Mouse (Mus musculus) intestine, embryonic 15.5 days (tissue): ENCODE data around the gene Lrrc46. TPM values are rescaled to one million over a fixed set of nuclear protein-coding genes. Genes with fewer than 3 reads are reported as not detected.

ENCODE experiments used
- ATAC-seq: fragments of 200-750 bp; cut with Nextera tagmentation; 2 replicates; pipeline ENCODE4 v1.8.0; 2017; ENCODE audit warnings: moderate TSS enrichment, moderate library complexity
- H3K27ac ChIP-seq: fragments of 300-500 bp; sonication (generic); 2 replicates; pipeline ENCODE4 v1.5.1; 2015; ENCODE audit warnings: mild to moderate bottlenecking, inconsistent platforms
- H3K27me3 ChIP-seq: fragments of 300-500 bp; sonication (generic); replicated peaks from 2 replicates; pipeline ENCODE4 v1.6.1; 2015; ENCODE audit warnings: inconsistent platforms
- H3K36me3 ChIP-seq: fragments of 300-500 bp; sonication (generic); 2 replicates; pipeline ENCODE4 v1.6.1; 2015; ENCODE audit warnings: inconsistent platforms
- H3K4me1 ChIP-seq: fragments of 300-500 bp; sonication (generic); replicated peaks from 2 replicates; pipeline ENCODE4 v1.6.1; 2015; ENCODE audit warnings: inconsistent platforms
- H3K4me2 ChIP-seq: fragments of 300-500 bp; sonication (generic); replicated peaks from 2 replicates; pipeline ENCODE4 v1.6.1; 2015; ENCODE audit warnings: mild to moderate bottlenecking, inconsistent platforms
- H3K4me3 ChIP-seq: fragments of 300-500 bp; sonication (generic); replicated peaks from 2 replicates; pipeline ENCODE4 v1.5.1; 2015; ENCODE audit warnings: inconsistent platforms
- H3K9ac ChIP-seq: fragments of 300-500 bp; sonication (generic); 2 replicates; pipeline ENCODE4 v1.6.1; 2015; ENCODE audit warnings: inconsistent platforms
- H3K9me3 ChIP-seq: fragments of 300-500 bp; sonication (generic); 2 replicates; pipeline ENCODE4 v1.6.1; 2016; ENCODE audit warnings: inconsistent platforms
- WGBS: fragments of 180-500 bp; shearing (Covaris S2); methylation state at CpG from one replicate; pipeline ENCODE4 v1.1.7; 2015; 5-methylcytosine and 5-hydroxymethylcytosine counted together
- polyA plus RNA-seq: library from polyadenylated mRNA; unstranded; fragments of >200 nt; fragmentation: Nextera tagmentation; extraction: Ambion mirVana; gene quantifications from 2 replicates; pipeline ENCODE4 v1.2.1, GENCODE M21; 2015

Lrrc46 gene
- polyA plus RNA-seq, 1 experiment from 2014 or later = 0.45 TPM

DNA sequence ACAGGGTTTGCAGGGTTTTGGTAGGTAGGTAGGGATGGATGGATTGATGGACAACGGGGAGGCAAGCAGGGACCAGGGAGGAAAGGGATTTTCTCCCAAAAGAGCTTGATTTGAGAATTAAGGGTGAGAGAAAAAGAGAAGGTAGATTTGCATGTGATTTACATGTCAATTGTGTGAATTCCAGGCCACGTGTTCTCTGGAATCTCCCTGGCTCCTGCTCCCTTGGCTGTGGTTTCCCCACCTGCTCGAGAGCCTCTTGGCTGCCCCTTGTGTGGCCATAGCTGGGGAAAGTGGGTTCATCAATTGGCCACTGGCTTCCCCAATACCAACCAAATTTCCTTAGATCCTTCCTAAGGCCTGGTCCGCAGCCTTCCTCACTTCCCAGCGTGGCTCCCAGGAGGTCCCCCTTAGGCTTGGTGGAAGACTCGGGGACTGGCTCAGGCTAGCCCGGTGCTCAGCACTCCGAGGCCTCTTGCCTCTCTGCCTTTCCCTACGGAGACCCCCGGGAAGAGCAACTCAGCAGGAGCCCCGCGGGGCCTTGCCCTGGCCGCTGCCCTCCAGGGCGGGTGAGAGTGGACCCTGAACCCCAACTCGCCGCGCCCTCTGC, 44.3 kb downstream of the Lrrc46 start:
- peak overlapping the region; percentile 75 for H3K4me2 ChIP-seq
- H3K36me3 ChIP-seq = no peaks in the 10 kb centered on the region
- 29% methylated on average over 17 of the region's 17 CpGs for WGBS
- peak overlapping the region; percentile 48 for H3K9ac ChIP-seq
- no peaks in the 10 kb centered on the region for H3K9me3 ChIP-seq
- H3K27ac ChIP-seq = no peak overlapping the region
- peak overlapping the region; percentile 29 for H3K4me3 ChIP-seq
- H3K27me3 ChIP-seq = peaks cover 4% of the 10 kb centered on the region
- H3K4me1 ChIP-seq = peaks cover 28% of the 10 kb centered on the region
- peak; percentile 51; the same call in 1 of the 2 replicates for ATAC-seq

DNA sequence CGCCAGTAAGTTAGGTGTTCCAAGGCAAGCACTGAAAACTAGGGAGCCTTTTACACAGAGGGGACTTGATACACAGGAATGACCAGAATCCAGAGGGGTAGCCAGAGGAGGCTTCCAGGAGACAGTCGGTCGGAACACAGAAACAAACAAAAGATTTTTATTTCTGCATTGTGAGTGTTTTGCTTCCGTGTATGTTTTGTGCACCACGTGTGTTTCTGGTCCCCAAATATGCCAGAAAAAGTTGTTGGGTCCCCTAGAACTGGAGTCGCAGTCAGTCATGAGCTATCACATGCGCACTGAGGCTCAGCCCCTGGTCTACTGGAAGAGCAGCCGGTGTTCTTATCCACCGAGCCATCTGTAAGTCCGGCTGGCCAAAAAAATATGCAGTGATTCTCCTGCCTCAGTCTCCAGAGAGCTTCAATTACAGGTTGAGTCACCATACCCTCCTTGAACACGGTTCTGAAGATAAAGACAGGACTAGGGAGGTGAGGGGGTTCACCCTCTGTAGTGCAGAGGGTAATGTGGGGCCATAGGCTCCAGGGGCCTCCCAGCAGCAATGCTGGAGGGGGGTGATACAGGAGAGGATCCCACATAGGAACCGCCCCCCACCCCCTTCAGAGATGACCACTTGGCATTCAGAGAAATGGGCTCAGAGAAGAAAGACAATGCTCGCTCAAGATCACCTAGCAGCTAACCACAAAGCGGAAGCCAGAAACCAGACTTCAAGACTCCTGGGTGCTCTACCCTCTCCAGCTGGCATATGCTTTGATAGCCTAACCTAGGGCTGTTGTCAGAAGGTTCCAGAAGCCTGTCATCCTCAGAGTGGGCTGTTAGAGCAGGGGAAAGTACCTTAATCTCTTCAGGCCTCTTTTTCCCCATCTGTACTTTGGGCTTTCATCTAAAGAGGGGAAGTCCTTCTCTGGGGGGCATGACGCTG, 45.1 kb downstream of the Lrrc46 start:
- Histone ChIP-seq H3K27me3 (peaks cover 4% of the 10 kb centered on the region), H3K4me3 (no peak overlapping the region), H3K27ac (no peak overlapping the region), H3K4me1 (peaks cover 28% of the 10 kb centered on the region), H3K36me3 (no peaks in the 10 kb centered on the region), H3K9ac (no peak overlapping the region), H3K4me2 (no peak overlapping the region), H3K9me3 (no peaks in the 10 kb centered on the region)
- WGBS = 79% methylated on average over 15 of the region's 15 CpGs
- ATAC-seq = no peak

- WGBS = 45% methylated on average over 5 of the region's 5 CpGs
- H3K4me3 ChIP-seq = no peak overlapping the region
- H3K27ac ChIP-seq = no peak overlapping the region
- H3K4me1 ChIP-seq = peaks cover 28% of the 10 kb centered on the region
- peaks cover 4% of the 10 kb centered on the region for H3K27me3 ChIP-seq
- ATAC-seq = no peak
- no peaks in the 10 kb centered on the region for H3K9me3 ChIP-seq
- no peaks in the 10 kb centered on the region for H3K36me3 ChIP-seq
- no peak overlapping the region for H3K9ac ChIP-seq
- H3K4me2 ChIP-seq = no peak overlapping the region
These were observed 46.2 kb downstream of the Lrrc46 start for GRCm38 (mm10) chr11:96995031-96995430.

- ATAC-seq = peak; percentile 50
- Histone ChIP-seq H3K9ac (no peak overlapping the region), H3K9me3 (no peaks in the 10 kb centered on the region), H3K4me1 (peaks cover 36% of the 10 kb centered on the region), H3K4me3 (no peak overlapping the region), H3K4me2 (no peak overlapping the region), H3K36me3 (no peaks in the 10 kb centered on the region), H3K27me3 (0 out of 2 replicates have a peak, but pooled peaks cover 4% of the 10 kb centered on the region), H3K27ac (peak overlapping the region; percentile 61)
- 25% methylated on average over 8 of the region's 8 CpGs for WGBS
These were observed 48.4 kb downstream of the Lrrc46 start for GRCm38 (mm10) chr11:96992722-96993311.

DNA sequence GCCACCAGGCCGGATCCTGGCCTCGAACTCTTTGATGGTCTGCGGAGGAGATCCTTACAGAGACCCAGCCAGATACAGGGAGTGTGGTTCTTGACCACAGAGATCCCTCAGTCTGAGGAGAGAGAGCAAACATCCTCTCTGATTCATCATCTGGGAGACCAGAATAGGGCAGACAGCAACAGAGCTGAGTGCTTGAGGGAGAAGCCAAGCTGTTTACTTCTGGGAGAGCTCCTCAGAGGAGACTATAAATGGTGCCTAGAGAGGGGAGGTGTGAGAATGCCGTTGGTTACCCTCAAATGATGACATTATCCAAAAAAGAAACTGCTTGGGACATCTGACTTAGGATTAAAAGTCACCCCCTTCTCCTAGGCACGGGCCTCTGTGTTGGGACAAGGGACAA, 49.7 kb downstream of the Lrrc46 start:
- 63% methylated on average over 5 of the region's 5 CpGs for WGBS
- H3K36me3 ChIP-seq = no peaks in the 10 kb centered on the region
- no peak for ATAC-seq
- no peak overlapping the region for H3K4me2 ChIP-seq
- H3K4me1 ChIP-seq = peaks cover 31% of the 10 kb centered on the region
- H3K27me3 ChIP-seq = 0 out of 2 replicates have a peak, but pooled peaks cover 4% of the 10 kb centered on the region
- H3K9ac ChIP-seq = no peak overlapping the region
- H3K27ac ChIP-seq = no peak overlapping the region; the same call in 1 of the 2 replicates
- no peak overlapping the region for H3K4me3 ChIP-seq
- H3K9me3 ChIP-seq = no peaks in the 10 kb centered on the region

GRCm38 (mm10) chr11:96987873-96988655, 53.1 kb downstream of the Lrrc46 start:
- Histone ChIP-seq H3K9ac (no peak overlapping the region), H3K4me2 (peak overlapping the region; percentile 53), H3K4me1 (peaks cover 21% of the 10 kb centered on the region), H3K4me3 (peak overlapping the region; percentile 12), H3K9me3 (no peaks in the 10 kb centered on the region), H3K27ac (no peak overlapping the region), H3K27me3 (no peaks in the 10 kb centered on the region), H3K36me3 (no peaks in the 10 kb centered on the region)
- peak; percentile 42 for ATAC-seq
- 7% methylated on average over 31 of the region's 31 CpGs for WGBS

DNA sequence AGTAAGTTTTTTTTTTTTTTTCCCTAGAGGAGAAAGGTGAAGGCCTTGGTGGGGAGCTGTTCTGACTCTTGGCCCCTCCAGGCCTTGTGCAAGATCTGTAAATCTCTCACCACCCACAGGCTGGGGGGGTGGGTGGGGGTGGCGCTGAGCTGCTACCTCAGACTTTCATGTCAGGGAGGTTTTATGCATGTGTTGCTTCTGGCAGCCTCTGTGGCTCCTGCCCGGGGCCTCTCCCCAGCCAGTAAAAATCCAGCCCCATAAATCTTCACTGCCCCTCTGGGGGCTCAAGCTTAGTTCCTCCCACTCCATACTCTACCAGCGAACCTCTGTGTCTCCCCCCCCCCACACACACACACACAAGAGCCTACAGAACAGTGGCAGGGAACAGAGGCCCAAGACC, 54.7 kb downstream of the Lrrc46 start:
- no peak overlapping the region for H3K9ac ChIP-seq
- ATAC-seq = no peak
- no peak overlapping the region for H3K27ac ChIP-seq
- peaks cover 10% of the 10 kb centered on the region for H3K4me1 ChIP-seq
- H3K27me3 ChIP-seq = no peaks in the 10 kb centered on the region
- H3K36me3 ChIP-seq = no peaks in the 10 kb centered on the region
- WGBS = 25% methylated on average over 3 of the region's 3 CpGs
- no peak overlapping the region for H3K4me2 ChIP-seq
- no peaks in the 10 kb centered on the region for H3K9me3 ChIP-seq
- no peak overlapping the region for H3K4me3 ChIP-seq

DNA sequence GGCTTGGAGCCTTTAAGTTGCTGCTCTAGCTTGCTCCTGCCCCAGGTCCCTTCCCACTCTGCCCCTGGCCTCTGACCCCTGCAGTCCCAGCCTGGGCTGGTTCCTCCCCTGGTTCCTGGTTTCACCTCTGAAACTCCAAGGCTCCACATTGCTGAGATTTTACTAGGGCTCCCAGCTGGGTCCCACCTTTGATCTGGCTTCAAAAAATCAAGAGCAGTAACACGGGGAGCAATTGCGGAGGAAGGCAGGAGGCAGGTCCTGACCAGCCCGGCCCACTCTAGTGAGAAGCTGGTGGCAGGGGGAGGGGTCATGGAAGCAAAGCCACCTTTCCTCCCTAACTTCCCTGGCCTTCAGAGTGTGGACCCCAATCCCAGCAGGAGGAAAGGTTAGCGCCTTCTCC, 56.3 kb downstream of the Lrrc46 start:
- Histone ChIP-seq H3K27ac (no peak overlapping the region), H3K4me2 (no peak overlapping the region), H3K4me1 (peaks cover 10% of the 10 kb centered on the region), H3K36me3 (no peaks in the 10 kb centered on the region), H3K9ac (no peak overlapping the region), H3K4me3 (no peak overlapping the region), H3K9me3 (no peaks in the 10 kb centered on the region), H3K27me3 (no peaks in the 10 kb centered on the region)
- 38% methylated on average over 4 of the region's 4 CpGs for WGBS
- ATAC-seq = no peak

Other genes with a start within 250 kb of the Lrrc46 start
- 50.4 and 52.6 TPM in 2 replicates for gene Nfe2l1, start 211.4 kb downstream of the Lrrc46 start, polyA plus RNA-seq
- gene Copz2, start 191.5 kb downstream of the Lrrc46 start, polyA plus RNA-seq = 93.5 and 94.6 TPM in 2 replicates
- gene Cdk5rap3, start 124.9 kb downstream of the Lrrc46 start, polyA plus RNA-seq = 64.2 and 66.7 TPM in 2 replicates
- 84.7 and 86.9 TPM in 2 replicates for gene Prr15l, start 113.3 kb downstream of the Lrrc46 start, polyA plus RNA-seq
- 81.9 and 92.8 TPM in 2 replicates for gene Pnpo, start 97.4 kb downstream of the Lrrc46 start, polyA plus RNA-seq
- 13.3 and 15.1 TPM in 2 replicates for gene Sp2, start 58.4 kb downstream of the Lrrc46 start, polyA plus RNA-seq
- 0.29 and 0.30 TPM in 2 replicates for gene Sp6, start 28.0 kb downstream of the Lrrc46 start, polyA plus RNA-seq
- 18.1 and 21.9 TPM in 2 replicates for gene Scrn2, start 11.5 kb downstream of the Lrrc46 start, polyA plus RNA-seq
- gene Mrpl10, start 153 bp upstream of the Lrrc46 start, polyA plus RNA-seq = 86.9 and 88.7 TPM in 2 replicates
- gene Osbpl7, start 9.2 kb upstream of the Lrrc46 start, polyA plus RNA-seq = 9.1 and 11.1 TPM in 2 replicates
- 0.24 and 0.25 TPM in 2 replicates for gene Tbx21, start 73.9 kb upstream of the Lrrc46 start, polyA plus RNA-seq
- 3.8 and 4.2 TPM in 2 replicates for gene Tbkbp1, start 110.1 kb upstream of the Lrrc46 start, polyA plus RNA-seq
- gene Kpnb1, start 146.5 kb upstream of the Lrrc46 start, polyA plus RNA-seq = 49.2 and 49.4 TPM in 2 replicates
- gene Npepps, start 239.2 kb upstream of the Lrrc46 start, polyA plus RNA-seq = 77.3 and 84.1 TPM in 2 replicates